Mouse (Mus musculus): Measurements from ENCODE around the gene L3mbtl3. TPM values are rescaled to one million over a fixed set of nuclear protein-coding genes. Genes with fewer than 3 reads are reported as not detected.

Gene L3mbtl3
- polyA plus RNA-seq, 1 experiment from 2014 or later = 21.2 TPM

DNA sequence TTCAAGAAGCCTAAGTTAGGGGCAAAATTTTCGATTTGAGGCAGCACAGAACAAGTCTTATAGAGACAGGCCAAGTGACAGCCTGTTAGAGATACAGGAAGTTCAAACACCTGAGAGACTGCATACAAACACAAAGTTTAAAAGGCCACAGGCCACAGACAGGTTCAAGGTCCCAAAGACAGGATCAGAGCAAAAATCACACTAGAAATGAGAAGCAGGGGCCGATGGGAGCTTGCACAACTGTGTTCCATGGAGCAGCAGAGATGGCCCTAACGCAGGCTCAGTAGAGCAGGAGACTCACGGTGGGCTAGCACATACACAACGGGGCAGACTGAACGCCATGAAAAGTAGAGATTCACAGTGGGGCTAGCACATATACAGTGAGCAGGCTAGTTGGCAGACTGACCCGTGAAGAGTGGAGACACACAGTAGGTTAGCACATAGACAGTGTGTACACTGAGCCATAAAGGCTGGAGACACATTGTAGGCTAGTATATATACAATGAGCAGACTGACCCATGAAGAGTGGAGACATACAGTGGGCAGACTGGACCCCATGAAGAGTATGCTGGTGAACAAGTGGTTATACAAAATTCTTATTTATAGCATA lies 24.5 kb downstream of the L3mbtl3 start:
- Histone ChIP-seq H3K4me3 (ENCODE audit: low read depth, low read length) (no peak overlapping the region), H3K27ac (ENCODE audit: low read depth, low read length) (no peak overlapping the region), H3K27me3 (ENCODE audit: control insufficient read depth, insufficient read depth, low read length) (no peaks in the 10 kb centered on the region), H3K9ac (ENCODE audit: low read length) (no peak overlapping the region), H3K9me3 (ENCODE audit: control insufficient read depth, low read length) (no peaks in the 10 kb centered on the region; the same call in 1 of the 2 replicates), H3K36me3 (ENCODE audit: control insufficient read depth, insufficient read depth, low read length) (peaks cover 3% of the 10 kb centered on the region), H3K4me1 (ENCODE audit: control insufficient read depth, insufficient read depth, low read length) (no peaks in the 10 kb centered on the region), H3K4me2 (no peak overlapping the region)
- no peak for ATAC-seq (ENCODE audit: low FRiP score)
- WGBS = 95% methylated on average over 7 of the region's 7 CpGs
- DNase-seq (ENCODE audit: low spot score, missing footprints) = no peak

DNA sequence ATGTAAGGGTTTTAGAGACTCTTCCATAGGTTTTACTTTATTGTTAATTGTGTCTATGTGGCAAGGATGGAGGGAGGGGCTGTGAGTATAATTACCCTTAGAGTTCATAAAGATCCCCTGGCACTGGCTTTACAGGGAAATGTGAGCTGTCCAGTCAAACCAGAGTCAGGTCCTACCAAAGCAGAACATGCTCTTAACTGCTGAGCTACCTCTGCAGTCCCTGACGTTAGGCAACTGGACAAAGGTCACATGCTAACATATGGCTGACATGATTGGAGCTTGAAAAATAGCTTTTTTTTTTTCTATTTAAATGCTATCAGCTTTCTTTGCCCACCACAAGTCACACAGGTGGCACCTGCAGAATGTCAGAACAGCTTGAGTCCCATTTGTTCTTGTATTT lies 25.6 kb downstream of the L3mbtl3 start:
- H3K27me3 ChIP-seq (ENCODE audit: control insufficient read depth, insufficient read depth, low read length) = no peaks in the 10 kb centered on the region
- DNase-seq (ENCODE audit: low spot score, missing footprints) (no peak), ATAC-seq (ENCODE audit: low FRiP score) (no peak)
- no peak overlapping the region for H3K4me2 ChIP-seq
- H3K9me3 ChIP-seq (ENCODE audit: control insufficient read depth, low read length) = no peaks in the 10 kb centered on the region
- WGBS = 88% methylated on average over 1 of the region's 1 CpGs
- peaks cover 3% of the 10 kb centered on the region for H3K36me3 ChIP-seq (ENCODE audit: control insufficient read depth, insufficient read depth, low read length)
- H3K27ac ChIP-seq (ENCODE audit: low read depth, low read length) = no peak overlapping the region
- no peaks in the 10 kb centered on the region for H3K4me1 ChIP-seq (ENCODE audit: control insufficient read depth, insufficient read depth, low read length)
- no peak overlapping the region for H3K4me3 ChIP-seq (ENCODE audit: low read depth, low read length)
- no peak overlapping the region for H3K9ac ChIP-seq (ENCODE audit: low read length)

DNA sequence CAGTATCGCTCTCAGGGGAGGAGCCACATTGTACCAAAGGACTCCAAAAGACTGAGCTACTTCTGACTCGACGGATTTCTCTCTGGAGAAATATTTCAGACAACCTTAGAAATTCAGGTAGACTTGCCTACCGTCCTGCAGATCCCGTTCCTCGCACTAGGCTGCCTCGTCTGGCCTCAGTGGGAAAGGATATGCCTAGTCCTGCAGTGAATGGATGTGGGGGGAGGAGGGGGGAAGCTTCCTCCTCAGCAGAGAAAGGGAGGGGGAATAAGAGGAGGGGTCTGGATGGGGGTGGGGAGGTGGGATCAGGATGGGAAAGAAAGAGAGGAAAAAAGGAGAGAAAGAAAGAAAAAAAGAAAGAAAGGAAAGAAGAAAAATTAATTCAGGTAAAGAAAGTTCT lies 28.2 kb downstream of the L3mbtl3 start:
- Histone ChIP-seq H3K27me3 (ENCODE audit: control insufficient read depth, insufficient read depth, low read length) (no peaks in the 10 kb centered on the region), H3K4me1 (ENCODE audit: control insufficient read depth, insufficient read depth, low read length) (no peaks in the 10 kb centered on the region), H3K36me3 (ENCODE audit: control insufficient read depth, insufficient read depth, low read length) (peaks cover 3% of the 10 kb centered on the region), H3K4me2 (no peak overlapping the region), H3K9me3 (ENCODE audit: control insufficient read depth, low read length) (no peaks in the 10 kb centered on the region), H3K4me3 (ENCODE audit: low read depth, low read length) (no peak overlapping the region), H3K27ac (ENCODE audit: low read depth, low read length) (no peak overlapping the region), H3K9ac (ENCODE audit: low read length) (no peak overlapping the region)
- DNase-seq (ENCODE audit: low spot score, missing footprints) (no peak), ATAC-seq (ENCODE audit: low FRiP score) (peak; percentile 63; the same call in 1 of the 2 replicates)
- WGBS = 38% methylated on average over 7 of the region's 7 CpGs

DNA sequence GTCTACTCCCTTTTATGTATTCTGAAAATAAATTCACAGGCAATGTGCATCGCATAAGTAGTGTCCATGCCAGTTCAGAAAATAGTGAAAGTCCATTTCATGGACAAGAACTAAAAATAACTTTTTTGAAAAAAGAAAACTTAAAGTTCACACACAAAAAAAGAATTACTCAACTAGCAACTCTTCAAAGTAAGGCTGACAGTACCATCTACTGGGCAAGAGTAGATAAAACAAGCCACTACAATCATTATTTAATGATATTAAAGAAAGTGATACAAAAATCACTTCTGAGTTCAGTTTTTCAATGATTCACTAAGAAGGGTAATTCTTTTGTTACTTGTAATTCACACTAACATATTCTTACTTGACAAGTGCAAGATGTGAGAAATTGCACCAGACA lies 29.9 kb downstream of the L3mbtl3 start:
- no peak overlapping the region for H3K4me3 ChIP-seq (ENCODE audit: low read depth, low read length)
- 95% methylated on average over 1 of the region's 1 CpGs for WGBS
- no peaks in the 10 kb centered on the region for H3K9me3 ChIP-seq (ENCODE audit: control insufficient read depth, low read length)
- no peaks in the 10 kb centered on the region for H3K27me3 ChIP-seq (ENCODE audit: control insufficient read depth, insufficient read depth, low read length)
- no peak overlapping the region for H3K9ac ChIP-seq (ENCODE audit: low read length)
- H3K4me2 ChIP-seq = no peak overlapping the region
- no peaks in the 10 kb centered on the region for H3K4me1 ChIP-seq (ENCODE audit: control insufficient read depth, insufficient read depth, low read length)
- ATAC-seq (ENCODE audit: low FRiP score) = no peak
- no peak overlapping the region for H3K27ac ChIP-seq (ENCODE audit: low read depth, low read length)
- no peak for DNase-seq (ENCODE audit: low spot score, missing footprints)
- peaks cover 6% of the 10 kb centered on the region for H3K36me3 ChIP-seq (ENCODE audit: control insufficient read depth, insufficient read depth, low read length)

DNA sequence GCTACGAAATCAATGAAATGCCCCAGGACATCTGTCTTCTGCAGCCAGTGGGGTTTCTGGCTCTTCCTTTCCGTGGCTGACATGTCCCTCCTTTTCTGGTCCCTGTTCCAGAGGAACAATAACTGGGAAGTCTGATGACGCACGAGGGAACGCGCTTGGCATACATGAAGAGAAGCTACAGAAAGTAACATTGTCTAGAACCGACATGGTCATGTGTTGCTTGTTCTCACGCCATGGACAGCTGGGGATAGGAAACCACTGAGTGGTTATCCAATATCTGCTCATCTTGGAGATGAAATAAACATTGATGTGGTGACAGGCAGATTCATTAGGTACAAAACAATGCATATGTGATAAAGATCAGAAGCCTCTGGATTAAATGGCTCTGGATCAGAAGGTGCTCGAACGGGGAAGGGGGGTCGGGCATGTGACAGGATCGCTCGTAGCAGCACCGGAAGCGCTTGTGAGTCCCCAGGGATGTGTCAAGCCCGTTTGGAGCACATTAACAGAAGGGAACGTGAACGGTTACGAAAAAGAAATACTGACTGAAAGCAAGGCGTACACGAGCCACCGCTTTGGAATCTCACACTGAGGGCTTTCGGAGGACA lies 37.8 kb downstream of the L3mbtl3 start:
- H3K36me3 ChIP-seq (ENCODE audit: control insufficient read depth, insufficient read depth, low read length) = peaks cover 17% of the 10 kb centered on the region
- ATAC-seq (ENCODE audit: low FRiP score) (no peak), DNase-seq (ENCODE audit: low spot score, missing footprints) (peak; percentile 61)
- 92% methylated on average over 23 of the region's 23 CpGs for WGBS
- no peak overlapping the region for H3K4me3 ChIP-seq (ENCODE audit: low read depth, low read length)
- H3K4me1 ChIP-seq (ENCODE audit: control insufficient read depth, insufficient read depth, low read length) = no peaks in the 10 kb centered on the region
- no peaks in the 10 kb centered on the region for H3K9me3 ChIP-seq (ENCODE audit: control insufficient read depth, low read length)
- no peak overlapping the region for H3K4me2 ChIP-seq
- H3K27ac ChIP-seq (ENCODE audit: low read depth, low read length) = no peak overlapping the region
- H3K9ac ChIP-seq (ENCODE audit: low read length) = no peak overlapping the region
- no peaks in the 10 kb centered on the region for H3K27me3 ChIP-seq (ENCODE audit: control insufficient read depth, insufficient read depth, low read length)

DNA sequence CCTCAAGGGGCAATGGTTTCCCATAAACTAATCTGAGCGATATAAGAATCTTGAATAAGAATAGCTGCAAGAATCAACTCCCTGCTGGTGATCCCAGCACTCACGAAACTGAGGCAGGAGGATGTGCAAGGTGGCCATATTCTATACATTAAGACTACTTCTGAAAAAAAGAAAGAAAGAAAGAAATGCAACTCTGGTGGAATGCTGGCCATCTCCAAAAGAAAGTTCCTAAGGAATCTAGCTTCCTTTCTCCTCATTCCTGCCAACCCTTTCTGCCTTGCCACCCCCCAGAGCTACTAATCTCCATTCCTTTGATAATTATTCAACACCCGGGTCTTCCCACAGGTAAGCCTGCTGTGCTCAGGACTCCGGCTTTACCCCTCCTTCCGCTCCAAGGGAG lies 41.8 kb downstream of the L3mbtl3 start:
- WGBS = 34% methylated on average over 5 of the region's 5 CpGs
- ATAC-seq (ENCODE audit: low FRiP score) (no peak), DNase-seq (ENCODE audit: low spot score, missing footprints) (peak; percentile 65)
- Histone ChIP-seq H3K9ac (ENCODE audit: low read length) (no peak overlapping the region), H3K4me3 (ENCODE audit: low read depth, low read length) (no peak overlapping the region), H3K4me2 (no peak overlapping the region), H3K4me1 (ENCODE audit: control insufficient read depth, insufficient read depth, low read length) (no peaks in the 10 kb centered on the region), H3K36me3 (ENCODE audit: control insufficient read depth, insufficient read depth, low read length) (peaks cover 10% of the 10 kb centered on the region; the same call in 1 of the 2 replicates), H3K27ac (ENCODE audit: low read depth, low read length) (no peak overlapping the region), H3K27me3 (ENCODE audit: control insufficient read depth, insufficient read depth, low read length) (no peaks in the 10 kb centered on the region), H3K9me3 (ENCODE audit: control insufficient read depth, low read length) (no peaks in the 10 kb centered on the region)

DNA sequence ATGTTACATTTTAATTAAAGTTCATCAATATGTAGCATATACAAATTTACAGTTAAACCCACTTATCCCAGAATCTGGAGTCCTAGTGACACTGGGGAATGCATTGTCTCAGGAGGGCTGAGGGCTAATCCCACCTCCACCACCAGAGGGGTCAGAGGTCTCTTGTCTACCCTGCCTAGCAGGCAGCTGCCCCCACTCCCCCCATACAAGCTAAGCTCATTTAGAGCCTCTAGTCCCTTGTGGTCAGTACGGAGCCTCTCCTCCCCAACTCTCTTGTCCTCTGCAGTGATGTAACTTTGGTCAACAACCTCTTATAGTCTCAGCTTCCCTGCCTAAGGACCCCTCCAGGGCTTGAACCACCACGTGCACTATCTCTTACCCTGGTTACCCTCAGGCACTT lies 43.0 kb downstream of the L3mbtl3 start:
- WGBS = 6% methylated on average over 2 of the region's 2 CpGs
- DNase-seq (ENCODE audit: low spot score, missing footprints) (peak; percentile 86), ATAC-seq (ENCODE audit: low FRiP score) (peak; percentile 58)
- Histone ChIP-seq H3K4me1 (ENCODE audit: control insufficient read depth, insufficient read depth, low read length) (peaks cover 5% of the 10 kb centered on the region; the same call in 1 of the 2 replicates), H3K9ac (ENCODE audit: low read length) (no peak overlapping the region), H3K27ac (ENCODE audit: low read depth, low read length) (no peak overlapping the region), H3K4me2 (no peak overlapping the region), H3K36me3 (ENCODE audit: control insufficient read depth, insufficient read depth, low read length) (peaks cover 4% of the 10 kb centered on the region; the same call in 1 of the 2 replicates), H3K4me3 (ENCODE audit: low read depth, low read length) (no peak overlapping the region), H3K27me3 (ENCODE audit: control insufficient read depth, insufficient read depth, low read length) (no peaks in the 10 kb centered on the region), H3K9me3 (ENCODE audit: control insufficient read depth, low read length) (no peaks in the 10 kb centered on the region)

DNA sequence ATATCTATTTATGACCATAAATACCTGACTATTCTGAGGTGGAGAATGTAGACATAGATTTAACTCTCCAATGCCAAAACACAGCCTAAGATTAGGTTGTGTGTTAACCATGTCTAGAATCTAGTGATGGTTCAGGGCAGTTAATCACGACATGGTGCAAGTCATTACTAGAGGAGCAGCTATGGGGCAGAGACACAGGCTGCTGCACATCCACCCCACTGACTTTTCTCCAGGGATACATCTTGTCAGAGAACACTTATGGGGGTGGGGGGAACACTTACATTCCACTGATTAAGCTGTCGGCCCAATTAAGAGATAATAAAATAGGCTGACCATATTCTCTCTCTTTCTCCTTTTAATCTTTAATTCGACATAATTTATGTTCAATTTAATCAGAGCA lies 46.9 kb downstream of the L3mbtl3 start:
- 0 out of 2 replicates have a peak, but pooled peaks cover 2% of the 10 kb centered on the region for H3K36me3 ChIP-seq (ENCODE audit: control insufficient read depth, insufficient read depth, low read length)
- no peak overlapping the region for H3K4me2 ChIP-seq
- 57% methylated on average over 3 of the region's 3 CpGs for WGBS
- ATAC-seq (ENCODE audit: low FRiP score) (no peak), DNase-seq (ENCODE audit: low spot score, missing footprints) (no peak)
- H3K9ac ChIP-seq (ENCODE audit: low read length) = no peak overlapping the region
- no peaks in the 10 kb centered on the region for H3K9me3 ChIP-seq (ENCODE audit: control insufficient read depth, low read length)
- H3K27me3 ChIP-seq (ENCODE audit: control insufficient read depth, insufficient read depth, low read length) = no peaks in the 10 kb centered on the region
- H3K4me1 ChIP-seq (ENCODE audit: control insufficient read depth, insufficient read depth, low read length) = peaks cover 8% of the 10 kb centered on the region; the same call in 1 of the 2 replicates
- H3K27ac ChIP-seq (ENCODE audit: low read depth, low read length) = no peak overlapping the region
- H3K4me3 ChIP-seq (ENCODE audit: low read depth, low read length) = no peak overlapping the region

DNA sequence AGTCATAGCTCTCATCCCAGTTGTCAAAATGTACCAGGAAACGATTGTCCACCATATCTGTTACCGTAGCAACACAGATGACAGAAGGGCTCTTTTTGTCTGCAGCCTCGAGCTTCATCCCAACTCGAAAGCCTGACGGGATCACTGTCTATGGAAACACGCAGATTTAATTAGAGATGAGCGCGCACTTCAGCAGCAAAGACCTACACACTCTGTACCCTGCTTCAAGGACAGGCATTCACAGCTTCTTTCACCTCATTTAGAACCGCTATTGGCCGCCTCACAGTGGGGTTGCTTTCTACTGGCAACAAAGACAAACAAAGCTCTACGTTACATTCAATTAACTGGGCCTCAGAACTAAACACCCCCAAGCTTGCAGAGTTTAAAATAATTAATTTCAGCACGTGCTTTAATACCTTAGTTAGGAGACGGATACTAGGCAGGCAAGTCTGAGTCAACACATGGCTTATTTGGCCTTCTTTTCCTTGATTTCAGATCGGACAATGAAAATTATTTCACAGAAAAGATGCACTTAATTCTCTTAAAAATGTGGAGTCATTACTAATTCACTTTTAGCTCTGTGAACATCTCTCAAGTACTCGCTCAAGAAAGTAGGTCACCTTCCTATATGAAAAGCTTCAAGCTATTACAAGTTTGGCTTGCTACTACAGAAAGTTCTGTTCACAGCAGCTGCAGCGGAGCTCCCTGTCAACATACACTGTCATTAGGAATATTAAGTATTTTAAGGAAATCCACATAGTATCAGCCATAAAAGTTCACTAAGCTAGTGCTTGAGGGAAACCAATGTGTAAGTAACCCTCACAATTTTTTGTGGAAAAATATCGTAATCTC lies 47.9 kb downstream of the L3mbtl3 start:
- 20% methylated on average over 17 of the region's 17 CpGs for WGBS
- H3K4me3 ChIP-seq (ENCODE audit: low read depth, low read length) = no peak overlapping the region
- ATAC-seq (ENCODE audit: low FRiP score) (peak; percentile 88), DNase-seq (ENCODE audit: low spot score, missing footprints) (peak; percentile 89)
- H3K27ac ChIP-seq (ENCODE audit: low read depth, low read length) = no peak overlapping the region
- no peak overlapping the region for H3K9ac ChIP-seq (ENCODE audit: low read length)
- H3K36me3 ChIP-seq (ENCODE audit: control insufficient read depth, insufficient read depth, low read length) = 0 out of 2 replicates have a peak, but pooled peaks cover 2% of the 10 kb centered on the region
- H3K27me3 ChIP-seq (ENCODE audit: control insufficient read depth, insufficient read depth, low read length) = no peaks in the 10 kb centered on the region
- peaks cover 8% of the 10 kb centered on the region; the same call in 1 of the 2 replicates for H3K4me1 ChIP-seq (ENCODE audit: control insufficient read depth, insufficient read depth, low read length)
- H3K4me2 ChIP-seq = no peak overlapping the region
- no peaks in the 10 kb centered on the region for H3K9me3 ChIP-seq (ENCODE audit: control insufficient read depth, low read length)

Data from midbrain, embryonic 11.5 days (tissue).